Mouse (Mus musculus): ENCODE results near the gene Arx.

- TF ChIP-seq CTCF (IDR thresholded peaks at IDR 0.05; ENCODE audit: insufficient read depth, low read depth, low read length), result no peak
- no peak for TF ChIP-seq POLR2A (IDR thresholded peaks at IDR 0.05; ENCODE audit: insufficient read depth, low read depth, low read length)
Observed at GRCm38 (mm10) chrX:93285091-93285490, 1.2 kb upstream of the Arx start.

Data from olfactory bulb, adult 2 months (tissue).